Mouse (Mus musculus) ES-E14 (cell line): ENCODE measurements at regions not wholly inside any gene's neighbourhood (a gene's known extent, or its start where the extent isn't known, plus 50 kb on each side); places are given as distances from the start of the nearest gene placed in this dataset.

Experiments used
- CHD2 ChIP-seq: IDR thresholded peaks from 2 replicates; pipeline ENCODE4 v1.6.1; 2014; ENCODE audit warnings: mild to moderate bottlenecking, low read depth, low read length, inconsistent platforms
- HCFC1 ChIP-seq: IDR thresholded peaks from 2 replicates; pipeline ENCODE4 v1.6.1; 2012; ENCODE audit warnings: low read length, inconsistent platforms, borderline replicate concordance; ENCODE audit not compliant: insufficient read depth
- MAFK ChIP-seq: IDR thresholded peaks from 2 replicates; pipeline ENCODE4 v1.6.1; 2014; ENCODE audit warnings: mild to moderate bottlenecking, low read depth, low read length, inconsistent platforms; ENCODE audit not compliant: insufficient read depth
- ZC3H11A ChIP-seq: IDR thresholded peaks from 2 replicates; pipeline ENCODE4 v1.6.1; 2012; ENCODE audit warnings: low read depth, mild to moderate bottlenecking, inconsistent platforms, low read length, borderline replicate concordance
- ZNF384 ChIP-seq: IDR thresholded peaks from 2 replicates; pipeline ENCODE4 v1.6.1; 2012; ENCODE audit warnings: low read depth, low read length, inconsistent platforms

- TF ChIP-seq ZC3H11A = no peak
- TF ChIP-seq MAFK = no peak
- TF ChIP-seq ZNF384 = no peak
- TF ChIP-seq CHD2 = no peak
- TF ChIP-seq HCFC1 = no peak
These were observed 133.1 kb upstream of the Sfrp2 start for GRCm38 (mm10) chr3:83633032-83633431.
